Mouse (Mus musculus) frontal cortex, postnatal 10 days (tissue): ENCODE measurements at regions not wholly inside any gene's neighbourhood (a gene's known extent, or its start where the extent isn't known, plus 50 kb on each side); places are given as distances from the start of the nearest gene placed in this dataset.
A peak's percentile ranks its signal among the peaks of the same experiment; 100 is the strongest.

Experiments used
- DNase-seq, 2 experiments: peaks; one replicate each; pipeline ENCODE4 v3.0.0; 2022; ENCODE audit warnings: low spot score in 2 of 2, mixed read lengths in 1 of 2

DNA sequence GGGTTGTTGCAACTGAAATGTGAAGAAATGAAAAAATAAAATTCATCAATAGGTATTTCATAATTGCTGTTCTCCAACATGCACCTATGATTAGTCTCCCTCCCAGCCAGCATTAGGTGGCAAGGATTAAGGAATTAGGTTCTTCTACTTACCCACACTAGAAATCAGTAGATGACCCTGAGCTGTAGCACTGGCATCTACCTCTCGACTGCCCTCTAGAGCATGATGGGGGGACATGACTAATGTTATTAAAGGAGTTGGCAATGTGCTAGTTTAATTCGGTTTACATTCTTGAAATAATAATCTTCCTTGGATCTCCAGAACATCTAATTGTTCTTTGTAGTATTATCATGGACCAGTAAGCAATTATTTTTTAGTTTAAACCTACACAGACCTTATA lies 370.9 kb downstream of the Dcdc2c start:
- no peak for DNase-seq

DNA sequence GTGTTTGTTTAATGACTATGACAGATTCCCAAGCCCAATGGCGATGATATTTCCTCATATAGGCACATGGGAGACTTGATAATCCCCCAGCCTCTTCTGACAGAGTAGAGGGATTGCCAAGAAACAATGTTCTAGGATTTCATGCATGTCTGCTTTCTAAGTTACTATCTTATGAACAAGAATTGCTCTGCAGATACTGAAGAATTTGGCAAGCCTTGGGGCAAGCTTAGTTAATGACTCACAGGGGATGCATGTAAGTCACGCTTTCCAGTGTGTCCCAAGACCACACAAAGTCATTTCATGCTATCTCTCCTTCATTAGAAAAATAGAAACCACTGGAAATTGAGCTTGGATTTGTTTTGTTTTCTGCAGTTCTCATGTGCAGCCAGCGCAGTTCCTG lies 376.2 kb downstream of the Dcdc2c start:
- DNase-seq: no peak

DNA sequence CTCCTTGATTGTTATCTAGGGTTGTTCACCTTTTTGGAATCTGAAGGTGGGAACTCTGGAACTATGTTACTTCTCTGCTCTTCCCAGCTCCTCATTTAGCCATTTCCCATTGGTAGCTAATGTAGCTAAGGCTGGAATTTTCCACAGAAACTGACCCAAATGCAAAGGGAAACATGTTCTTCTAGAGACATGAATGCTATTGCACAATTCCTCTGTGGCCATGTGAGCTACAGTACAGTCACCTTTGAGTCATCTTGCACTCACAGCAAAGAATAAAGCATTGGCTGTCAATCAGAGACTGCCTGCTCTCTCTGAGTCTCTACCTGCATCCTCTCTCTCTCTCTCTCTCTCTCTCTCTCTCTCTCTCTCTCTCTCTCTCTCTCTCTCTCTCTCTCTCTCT lies 378.1 kb downstream of the Dcdc2c start:
- no peak for DNase-seq

DNA sequence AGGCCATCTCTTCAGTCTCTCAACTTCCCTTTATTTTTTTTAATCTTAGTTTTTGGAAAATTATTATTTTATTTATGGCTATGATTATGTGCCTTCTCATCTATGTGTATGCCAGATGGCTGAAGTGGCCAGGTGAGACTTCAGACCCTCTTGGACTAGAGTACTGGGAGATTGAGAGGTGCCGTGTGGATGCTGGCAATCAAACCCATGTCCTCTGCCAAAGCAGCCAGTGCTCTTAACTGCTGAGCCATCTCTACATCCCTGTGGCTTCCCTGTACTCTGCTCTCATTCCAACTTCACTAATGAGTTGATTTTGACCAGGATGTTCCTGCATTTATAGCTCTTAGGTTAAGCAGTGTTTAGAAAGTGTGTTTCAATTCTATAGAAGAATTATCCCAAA lies 393.4 kb downstream of the Dcdc2c start:
- DNase-seq: no peak

DNA sequence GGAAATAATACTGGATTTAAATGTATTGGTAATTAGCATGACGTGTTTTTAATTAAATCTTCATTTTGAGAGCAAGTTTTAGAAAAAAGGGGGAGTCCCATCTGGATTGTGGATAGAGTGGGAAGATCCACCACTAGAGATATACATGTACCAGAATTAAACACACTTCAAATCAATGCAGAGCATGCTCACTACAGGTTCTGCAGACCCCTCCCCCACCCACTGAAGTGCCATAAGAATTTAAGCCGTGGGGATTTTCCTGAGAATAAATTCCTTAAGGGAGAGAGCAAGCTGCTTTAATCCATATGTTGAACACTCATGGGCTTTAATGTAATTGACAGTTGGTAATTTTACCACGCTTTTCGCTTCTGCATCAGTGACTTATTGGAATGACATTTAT lies 401.4 kb downstream of the Dcdc2c start:
- DNase-seq: no peak

DNA sequence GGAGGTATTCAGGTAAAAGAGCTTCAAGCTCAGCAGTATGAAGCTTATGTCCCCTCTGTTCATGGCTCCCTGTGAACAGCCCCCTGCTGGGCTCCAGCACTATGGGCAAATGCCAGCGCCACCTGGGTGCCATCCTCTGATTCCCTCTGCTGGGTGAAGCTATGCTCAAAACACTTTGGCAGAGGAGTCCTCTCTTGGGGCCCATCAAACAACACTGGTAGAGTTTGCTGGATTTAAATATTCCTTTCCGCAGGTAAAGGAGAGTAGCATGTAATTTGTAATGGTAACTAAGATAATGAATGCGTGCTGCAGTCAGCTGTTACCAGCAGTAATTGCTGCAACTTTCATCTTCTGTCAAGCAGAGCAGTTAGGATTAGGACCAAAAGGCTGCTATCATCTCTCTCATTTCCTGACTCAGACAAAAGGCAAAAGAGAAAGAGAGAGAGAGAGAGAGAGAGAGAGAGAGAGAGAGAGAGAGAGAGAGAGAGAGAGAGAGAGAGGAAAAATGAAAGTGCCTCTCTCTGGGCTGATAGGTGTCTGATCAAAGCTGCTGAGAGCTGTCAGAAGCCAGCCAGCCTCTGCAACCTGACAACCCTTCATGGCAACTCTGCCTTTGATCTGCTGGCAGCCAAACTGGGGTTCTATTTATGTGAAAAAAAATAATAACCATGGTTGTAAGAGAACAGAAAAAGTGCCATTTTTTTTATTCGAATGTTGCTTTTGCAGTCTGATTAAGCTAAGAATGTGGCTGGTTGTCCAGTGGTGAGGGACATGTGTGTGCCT lies 416.2 kb downstream of the Dcdc2c start:
- no peak for DNase-seq

DNA sequence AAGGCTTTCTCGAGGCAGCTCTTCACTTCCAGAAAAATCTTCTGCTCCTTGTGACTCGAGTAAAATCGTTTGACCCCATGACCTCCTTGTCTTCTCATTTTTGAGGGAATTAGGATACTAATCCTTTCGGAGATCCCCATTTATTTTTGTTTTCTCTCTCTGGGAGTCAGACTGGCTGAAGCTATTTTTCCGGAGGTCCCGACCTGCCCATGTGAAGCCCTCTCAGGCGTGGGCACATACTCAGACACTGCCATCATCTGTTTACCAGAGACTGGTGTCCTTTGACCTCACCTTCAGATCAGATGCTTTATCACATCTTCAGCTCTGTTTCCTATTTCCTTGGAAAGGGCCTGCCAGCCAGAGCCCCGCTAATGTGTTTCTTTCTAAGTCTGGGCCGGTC lies 429.4 kb downstream of the Dcdc2c start:
- DNase-seq: no peak

DNA sequence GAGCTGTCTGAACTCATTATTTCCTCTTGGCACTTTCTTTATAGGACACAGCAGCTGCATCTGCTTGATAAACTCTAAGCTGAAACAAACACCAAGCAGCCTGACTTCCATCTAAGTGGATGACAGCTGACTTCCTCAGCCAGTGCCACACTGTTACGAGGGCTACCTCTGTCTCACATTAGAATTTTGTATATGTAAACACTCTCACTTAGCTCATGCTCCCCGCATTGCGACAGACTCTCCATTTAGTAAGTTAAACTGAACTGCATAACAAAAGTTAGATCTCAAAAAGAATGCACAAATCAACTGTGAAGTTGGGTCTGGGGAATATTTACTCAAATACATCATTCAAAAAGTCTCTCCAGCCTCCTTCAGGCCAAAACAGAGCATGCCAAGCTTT lies 432.1 kb downstream of the Dcdc2c start:
- DNase-seq: no peak

DNA sequence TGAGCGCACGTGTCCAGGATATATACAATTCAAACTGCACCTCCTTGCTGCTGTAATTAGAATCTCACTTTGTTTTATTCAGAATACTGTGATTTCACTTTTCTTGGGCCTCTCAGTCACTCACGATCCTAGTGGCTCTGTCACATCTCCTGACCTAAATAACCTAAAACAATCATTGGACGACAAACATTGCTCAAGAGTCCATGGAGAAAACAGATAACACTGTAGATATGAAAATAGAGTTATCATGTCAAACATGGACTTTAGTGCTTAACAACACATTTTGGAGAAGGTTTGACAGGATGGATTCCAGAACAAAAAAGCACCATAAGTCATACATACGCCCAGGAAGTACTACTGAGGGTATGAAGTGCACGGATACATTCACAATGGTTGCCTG lies 461.5 kb downstream of the Dcdc2c start:
- no peak for DNase-seq

DNA sequence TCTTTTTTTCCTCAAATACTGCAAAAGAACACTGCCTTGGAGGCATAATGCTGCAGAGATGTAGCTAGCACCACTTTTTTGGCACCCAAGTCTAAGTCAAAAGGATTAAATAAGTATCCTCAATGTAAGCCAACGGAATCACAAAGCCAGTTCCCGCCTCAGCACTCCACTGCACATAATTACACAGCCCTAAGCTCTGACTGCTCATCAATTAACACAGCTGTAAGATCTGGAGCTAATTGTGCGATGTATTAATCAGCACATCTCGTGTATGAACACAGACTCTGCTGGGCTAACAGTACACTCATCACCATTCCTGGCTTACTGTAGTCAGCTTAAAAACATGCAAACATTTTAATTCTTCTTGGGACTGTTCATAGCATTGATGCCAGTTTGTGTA lies 466.7 kb downstream of the Dcdc2c start:
- DNase-seq: peak in 1 of 2 experiments; percentile 5

DNA sequence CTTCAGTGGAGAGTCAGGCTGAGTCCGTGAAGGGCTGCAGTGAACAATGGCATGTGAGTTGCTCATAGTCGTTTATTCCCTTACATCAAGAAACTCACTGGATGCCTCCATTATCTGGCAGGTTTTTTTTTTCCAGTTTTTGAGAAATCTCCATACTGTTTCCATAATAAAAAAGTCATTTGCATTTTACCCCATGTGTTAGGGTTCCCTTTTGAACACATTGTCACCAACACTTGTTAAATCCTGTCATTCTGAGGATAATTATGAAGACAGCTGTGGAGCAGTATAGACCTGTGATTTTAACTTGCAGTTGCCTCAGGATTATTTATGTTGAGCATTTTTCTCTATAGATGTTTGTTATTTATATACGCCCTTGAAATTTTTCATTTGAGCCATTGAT lies 475.6 kb downstream of the Dcdc2c start:
- DNase-seq: no peak

DNA sequence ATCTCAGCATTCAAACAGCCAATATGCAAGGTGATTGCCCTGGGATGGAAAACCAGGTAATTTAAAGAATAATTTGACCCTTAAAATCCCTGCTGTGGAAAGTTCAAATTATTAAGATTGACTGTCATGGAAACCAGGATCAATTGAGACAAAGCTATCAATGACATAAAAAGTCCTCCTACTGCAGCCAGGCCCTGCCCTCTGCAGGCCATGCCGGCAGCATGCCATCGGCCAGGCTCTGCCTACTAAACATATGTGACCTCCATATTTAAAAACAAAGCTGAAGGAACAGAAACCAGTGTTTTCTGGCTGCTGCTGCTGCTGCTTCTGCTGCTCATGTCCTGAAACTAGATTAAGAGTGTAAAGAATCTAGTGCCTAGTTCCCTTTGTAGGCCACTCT lies 483.6 kb downstream of the Dcdc2c start:
- DNase-seq: no peak

DNA sequence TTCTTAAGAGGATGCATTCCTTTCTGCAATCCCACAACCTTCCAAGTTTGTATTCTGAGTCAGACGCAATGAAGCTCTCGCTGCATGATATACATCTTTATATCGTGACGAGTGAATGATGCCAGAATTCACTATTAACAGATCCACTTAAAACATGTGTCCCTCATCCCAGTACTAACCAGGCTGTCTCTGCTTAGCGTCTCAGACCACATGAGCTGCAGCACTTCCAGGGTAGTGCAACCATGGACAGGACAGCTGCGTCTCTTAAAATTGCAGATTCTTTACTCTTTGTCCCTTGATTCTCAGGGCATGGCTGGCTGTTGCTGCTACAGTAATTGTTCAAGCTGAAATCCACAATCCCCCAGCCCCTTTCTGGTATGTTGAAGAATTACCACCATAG lies 491.9 kb downstream of the Dcdc2c start:
- DNase-seq: no peak

DNA sequence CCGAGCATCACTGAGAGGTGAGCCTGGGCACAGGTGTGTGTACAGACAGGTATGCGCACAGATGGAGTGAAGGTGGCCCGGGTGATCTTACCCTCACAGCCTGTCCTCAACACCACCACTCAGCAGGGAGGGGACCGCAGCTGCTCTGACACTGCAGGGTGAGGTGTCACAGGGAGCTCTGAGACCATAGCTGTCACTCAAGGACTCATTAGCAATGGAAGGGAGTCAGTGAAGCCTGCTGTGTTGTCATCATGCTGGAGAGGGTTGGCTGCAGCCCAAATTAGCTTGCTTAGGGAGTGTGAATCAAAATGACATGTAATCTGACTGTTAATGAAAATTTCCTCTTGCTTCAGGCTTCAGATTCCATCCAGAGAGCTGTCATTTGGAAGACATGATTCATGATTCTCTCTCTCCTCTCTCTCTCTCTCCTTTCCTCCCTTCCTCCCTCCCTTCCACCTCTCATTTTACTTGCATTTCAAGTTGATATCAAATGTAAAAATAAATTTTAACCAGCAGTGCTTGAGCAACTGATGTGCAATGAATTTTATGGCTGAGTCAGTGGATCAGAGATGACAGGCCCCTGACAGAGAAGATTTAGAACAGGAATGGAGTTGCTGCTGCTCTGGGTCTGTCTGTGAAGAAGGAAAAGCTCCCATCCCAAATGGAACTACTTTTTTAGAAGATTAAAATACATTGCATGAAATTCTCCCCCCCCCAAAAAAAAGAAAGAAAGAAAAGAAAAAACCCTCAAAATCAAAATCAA lies 496.5 kb downstream of the Dcdc2c start:
- DNase-seq: peak; percentile 35 to 44

DNA sequence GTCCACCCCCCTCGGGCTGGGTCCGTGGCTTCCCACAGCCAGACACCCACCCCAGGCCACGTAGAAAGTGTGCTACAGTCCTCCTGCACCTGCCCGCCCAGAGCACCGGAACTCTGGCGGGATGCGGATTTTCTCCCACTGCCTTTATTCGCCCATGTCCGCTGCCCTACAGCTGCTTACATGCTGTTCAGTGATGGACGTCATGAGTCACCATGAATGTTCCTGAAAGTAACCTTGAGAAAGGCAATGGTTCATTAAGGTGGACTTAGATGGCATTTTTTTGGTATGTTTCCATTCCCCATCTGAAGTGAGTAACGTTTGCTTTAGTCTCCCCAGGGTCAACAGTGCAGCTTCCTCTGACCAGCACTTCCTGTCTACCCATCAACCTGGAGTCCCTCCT lies 497.8 kb downstream of the Dcdc2c start:
- DNase-seq: no peak

DNA sequence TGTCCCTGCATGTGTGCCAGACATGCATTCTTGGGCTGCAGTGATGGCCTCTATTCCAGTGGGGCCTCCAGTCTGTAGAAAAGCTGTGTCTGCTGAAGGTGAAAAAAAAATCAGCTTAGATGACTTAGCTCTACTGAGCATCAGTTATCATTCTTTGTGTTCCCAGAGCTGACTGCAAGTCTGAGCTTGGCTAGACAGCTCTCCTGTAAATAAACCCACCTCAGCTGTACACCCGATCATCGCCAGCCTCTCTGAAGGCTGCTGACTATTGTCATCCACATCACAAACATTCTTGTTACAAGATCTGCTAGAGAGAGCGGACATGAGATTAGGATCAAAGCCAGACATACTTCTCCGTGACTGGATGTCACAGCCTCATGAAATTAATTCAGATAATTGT lies 504.2 kb downstream of the Dcdc2c start:
- DNase-seq: no peak

DNA sequence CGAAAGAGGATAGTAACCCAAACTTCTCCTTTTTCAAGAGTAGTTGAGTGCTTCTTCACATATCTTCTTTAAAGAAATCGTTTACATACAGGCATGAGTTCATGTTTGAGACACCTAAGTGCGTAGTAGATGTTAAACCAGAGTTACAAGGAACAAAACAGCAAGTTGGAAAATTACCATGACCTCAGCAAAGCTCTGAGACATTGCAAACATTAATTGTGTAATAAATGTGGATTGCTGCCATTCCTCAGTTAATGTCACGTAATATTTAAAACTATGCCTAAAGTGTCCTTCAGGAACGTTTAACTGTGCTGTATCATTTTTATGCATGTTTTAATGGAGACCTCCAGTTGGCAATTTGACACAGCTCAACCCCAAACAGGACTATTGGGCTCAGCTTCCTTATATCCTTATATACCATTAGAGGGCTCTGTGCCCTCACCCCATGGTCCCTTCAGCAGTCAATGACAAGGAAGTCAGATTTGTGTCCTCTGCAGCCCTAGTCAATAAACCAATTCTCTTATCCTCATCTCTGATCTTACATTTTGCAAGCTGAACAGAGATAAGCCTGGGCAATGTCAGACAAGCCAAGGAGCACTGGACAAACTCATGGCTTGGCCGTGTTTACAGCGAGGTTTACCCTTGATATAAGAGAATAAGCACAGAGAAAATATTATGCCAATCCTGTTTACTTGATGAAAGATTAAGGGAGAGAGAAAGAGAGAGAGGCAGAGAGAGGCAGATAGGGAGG lies 513.9 kb downstream of the Dcdc2c start:
- DNase-seq: no peak

DNA sequence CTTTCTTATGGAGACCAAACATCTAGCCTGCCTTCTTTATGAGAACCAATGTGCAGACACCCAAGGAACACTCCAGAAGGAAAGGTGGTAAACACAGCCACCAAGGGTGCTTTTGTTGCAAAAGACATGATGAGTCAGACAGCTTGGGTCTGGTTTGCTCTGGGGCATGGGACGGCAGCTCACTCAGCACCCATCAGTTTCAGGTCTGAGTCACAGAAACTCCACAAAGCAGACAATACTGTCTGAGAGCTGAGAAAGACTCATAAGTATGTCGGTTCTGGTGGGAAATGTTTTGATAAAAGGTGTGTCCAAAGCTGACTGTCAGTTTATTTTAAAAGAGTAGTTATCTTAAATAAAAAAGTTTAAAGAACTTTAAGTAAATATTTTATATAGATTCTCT lies 553.0 kb downstream of the Dcdc2c start:
- DNase-seq: no peak

DNA sequence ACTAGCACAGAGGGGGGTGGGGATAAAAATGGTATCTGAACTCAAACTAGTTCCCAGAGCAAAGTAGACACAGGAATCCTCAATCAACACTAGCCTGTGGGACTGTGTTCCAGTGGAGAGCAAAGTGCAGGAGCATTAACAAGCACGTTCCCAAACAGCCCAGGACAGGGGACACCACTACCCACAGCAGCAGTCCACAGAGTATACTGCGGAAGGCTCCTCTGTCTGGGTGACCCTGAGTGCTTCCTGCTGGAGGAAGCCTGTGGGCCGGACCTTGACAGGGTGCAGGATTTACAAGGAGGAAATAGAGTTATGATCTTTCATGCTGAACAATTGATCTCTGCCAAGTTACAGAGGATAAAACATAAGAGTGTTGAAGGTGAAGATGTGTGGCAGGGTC lies 560.0 kb downstream of the Dcdc2c start:
- DNase-seq: no peak

DNA sequence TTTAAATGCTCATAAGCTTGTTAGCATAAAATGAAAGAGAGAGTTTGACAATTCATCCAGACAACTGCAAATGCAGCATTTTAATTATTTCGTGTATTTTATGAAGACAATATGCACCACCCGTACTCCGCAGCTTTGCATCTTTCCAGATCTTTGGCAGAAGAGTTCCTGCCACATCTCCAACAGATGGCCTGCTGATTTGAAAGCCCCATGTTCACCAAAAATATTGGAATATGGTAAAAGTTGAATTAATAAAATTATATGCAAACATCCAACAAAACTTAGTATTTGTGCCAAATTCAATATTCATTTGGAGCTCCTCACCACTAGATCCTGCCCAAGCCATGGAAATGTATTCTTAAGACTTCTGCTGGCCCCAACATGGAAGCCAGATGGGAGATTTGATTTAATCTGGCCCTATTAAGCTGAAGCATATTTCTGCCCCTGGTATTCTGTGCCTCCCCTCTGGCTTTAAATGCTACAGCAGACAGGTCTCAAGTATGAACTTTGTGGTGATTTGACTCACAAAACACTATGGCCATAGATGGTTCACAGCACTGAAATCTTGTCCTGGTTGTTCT lies 567.8 kb downstream of the Dcdc2c start:
- no peak for DNase-seq

DNA sequence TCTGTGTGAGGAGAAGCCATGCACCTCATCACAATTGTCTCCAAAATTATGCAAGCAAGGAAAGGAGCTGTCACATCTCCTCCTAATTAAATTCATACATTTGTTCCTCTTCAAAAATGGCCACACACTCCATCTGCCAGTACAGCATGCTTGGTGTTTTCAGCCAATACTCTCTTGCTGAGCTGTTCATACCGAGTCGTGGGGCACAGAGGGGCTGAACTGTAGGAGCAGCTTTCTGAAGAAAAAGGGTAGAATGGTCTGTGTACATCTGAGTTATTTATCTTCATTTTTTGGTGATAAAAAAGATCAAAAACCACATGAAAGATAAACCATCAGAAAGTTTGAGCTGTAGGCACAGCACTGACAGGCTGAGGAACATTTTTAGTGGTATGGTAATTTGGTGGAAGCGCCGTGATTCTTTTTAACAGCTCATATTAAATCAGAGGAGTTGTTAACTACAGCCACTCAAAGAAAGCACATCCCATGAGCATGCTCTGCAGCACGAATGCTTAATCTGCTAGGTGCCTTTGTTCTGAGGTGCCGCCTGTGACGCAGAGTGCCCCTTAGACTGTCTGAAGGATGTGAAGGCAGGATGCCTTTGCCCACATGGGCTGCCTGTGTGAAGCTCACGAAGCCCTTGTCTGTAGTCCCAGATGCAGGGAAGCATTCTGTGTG lies 573.8 kb downstream of the Dcdc2c start:
- peak; percentile 23 to 26 for DNase-seq
